Mouse (Mus musculus) limb, embryonic 13.5 days (tissue): ENCODE data around the gene Nxn. TPM values are rescaled to one million over a fixed set of nuclear protein-coding genes. Genes with fewer than 3 reads are reported as not detected.
"Not testable (repeated sequence)": the region's sequence is repeated elsewhere in the genome, so short reads cannot be mapped to it uniquely, and the experiment has no call there.

Source experiments
- ATAC-seq: fragments of 200-750 bp; cut with Nextera tagmentation; 2 replicates; pipeline ENCODE4 v1.8.0; 2017; ENCODE audit warnings: low read depth, moderate number of reproducible peaks, moderate TSS enrichment; ENCODE audit not compliant: low FRiP score
- H3K27ac ChIP-seq: fragments of 300-500 bp; sonication (generic); 2 replicates; pipeline ENCODE4 v1.5.1; 2015; ENCODE audit warnings: inconsistent platforms, mild to moderate bottlenecking, moderate library complexity
- H3K27me3 ChIP-seq: fragments of 300-500 bp; sonication (generic); 2 replicates; pipeline ENCODE4 v1.6.1; 2015; ENCODE audit warnings: mild to moderate bottlenecking, inconsistent platforms
- H3K36me3 ChIP-seq: fragments of 300-500 bp; sonication (generic); 2 replicates; pipeline ENCODE4 v1.6.1; 2015; ENCODE audit warnings: inconsistent platforms, mild to moderate bottlenecking, moderate library complexity
- H3K4me1 ChIP-seq: fragments of 300-500 bp; sonication (generic); 2 replicates; pipeline ENCODE4 v1.6.1; 2015; ENCODE audit warnings: inconsistent platforms
- H3K4me2 ChIP-seq: fragments of 300-500 bp; sonication (generic); replicated peaks from 2 replicates; pipeline ENCODE4 v1.6.1; 2015; ENCODE audit warnings: inconsistent platforms, mild to moderate bottlenecking, moderate library complexity
- H3K4me3 ChIP-seq: fragments of 300-500 bp; sonication (generic); 2 replicates; pipeline ENCODE4 v1.5.1; 2015; ENCODE audit warnings: moderate library complexity, mild to moderate bottlenecking, inconsistent platforms
- H3K9ac ChIP-seq: fragments of 300-500 bp; sonication (generic); 2 replicates; pipeline ENCODE4 v1.6.1; 2015; ENCODE audit warnings: mild to moderate bottlenecking, inconsistent platforms
- H3K9me3 ChIP-seq: fragments of 300-500 bp; sonication (generic); 2 replicates; pipeline ENCODE4 v1.6.1; 2016; ENCODE audit warnings: inconsistent platforms
- WGBS: fragments of 180-500 bp; shearing (Covaris S2); methylation state at CpG from one replicate; pipeline ENCODE4 v1.1.7; 2015; 5-methylcytosine and 5-hydroxymethylcytosine counted together
- polyA plus RNA-seq: library from polyadenylated mRNA; unstranded; fragments of >200 nt; fragmentation: Nextera tagmentation; extraction: Ambion mirVana; gene quantifications from 2 replicates; pipeline ENCODE4 v1.2.1, GENCODE M21; 2015

Gene Nxn
- polyA plus RNA-seq, 1 experiment from 2014 or later = 57.6 TPM

DNA sequence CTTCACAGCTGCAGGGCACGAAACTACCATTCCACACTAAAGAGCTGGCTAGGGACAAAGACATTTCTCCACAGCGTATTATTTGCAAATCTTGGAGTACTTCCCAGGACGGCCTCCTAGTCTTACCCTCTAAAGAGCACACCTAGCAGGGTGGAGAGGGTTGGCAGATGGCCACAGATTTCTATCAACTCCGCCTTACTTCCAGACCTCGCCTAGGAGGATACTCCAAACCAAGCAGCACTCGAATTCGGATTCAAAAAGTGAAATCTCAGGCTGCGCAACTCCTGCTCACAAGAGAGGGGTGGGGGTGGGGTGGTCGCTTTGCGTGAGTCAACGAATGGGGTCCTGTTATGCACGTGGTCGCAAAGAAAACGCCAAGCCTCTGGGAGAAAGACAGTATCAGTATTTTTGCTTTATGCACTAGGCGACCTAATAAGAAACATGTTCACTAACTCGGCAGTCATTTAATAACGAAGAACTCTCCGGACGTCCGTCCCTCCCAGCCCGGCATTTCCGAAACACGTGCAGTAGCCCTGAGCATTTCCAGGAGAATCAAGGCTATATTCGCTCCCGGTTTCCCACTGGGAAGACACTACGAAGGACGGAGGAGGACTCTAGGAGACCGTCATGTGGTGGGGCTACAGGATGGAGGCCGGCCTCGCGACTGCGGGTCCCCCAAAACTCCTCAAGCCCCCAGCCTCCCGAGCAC is 182.1 kb downstream of the Nxn start:
- H3K36me3 ChIP-seq = peaks cover 57% of the 10 kb centered on the region

DNA sequence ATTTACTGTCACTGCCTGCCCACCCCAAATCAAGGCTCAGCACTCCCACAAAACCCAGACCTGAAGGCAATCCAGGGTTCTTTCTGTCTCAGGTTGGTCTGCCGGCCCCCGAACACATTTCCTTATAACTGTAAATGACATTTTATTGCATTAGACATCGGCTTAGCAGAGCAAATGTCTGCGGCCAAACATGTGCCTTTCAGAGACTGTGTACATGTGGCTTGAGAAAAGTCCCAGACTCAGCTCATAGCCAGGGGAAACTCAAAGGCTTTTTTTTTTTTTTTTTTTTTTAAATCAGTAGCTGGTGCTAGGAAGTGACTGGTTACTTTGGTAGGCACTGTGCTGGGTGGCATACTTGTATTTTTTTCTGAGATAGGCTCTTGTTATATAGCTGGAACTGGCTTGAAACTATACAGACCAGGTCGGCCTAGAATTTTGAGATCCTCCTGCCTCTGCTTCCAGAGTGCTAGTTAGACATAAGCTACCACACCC is 182.8 kb downstream of the Nxn start:
- peaks cover 56% of the 10 kb centered on the region for H3K36me3 ChIP-seq
- peaks cover 18% of the 10 kb centered on the region for H3K4me1 ChIP-seq
- H3K9me3 ChIP-seq = no peaks in the 10 kb centered on the region
- H3K4me3 ChIP-seq = peak overlapping the region; percentile 64
- peak overlapping the region; percentile 71 for H3K4me2 ChIP-seq
- 81% methylated on average over 5 of the region's 5 CpGs for WGBS
- peak overlapping the region; percentile 94; the same call in 1 of the 2 replicates for H3K27ac ChIP-seq
- no peaks in the 10 kb centered on the region for H3K27me3 ChIP-seq
- no peak for ATAC-seq
- peak overlapping the region; percentile 86 for H3K9ac ChIP-seq

More for the DNA sequence above, 182.1 kb downstream of the Nxn start:
- Histone ChIP-seq H3K27me3 (no peaks in the 10 kb centered on the region), H3K4me3 (peak overlapping the region; percentile 64), H3K4me1 (peaks cover 18% of the 10 kb centered on the region), H3K27ac (peak overlapping the region; percentile 94), H3K9me3 (no peaks in the 10 kb centered on the region), H3K4me2 (peak overlapping the region; percentile 71), H3K9ac (peak overlapping the region; percentile 86)
- 2% methylated on average over 33 of the region's 33 CpGs for WGBS
- 0 out of 2 replicates have a peak, but pooled peaks have one; percentile 13 for ATAC-seq

DNA sequence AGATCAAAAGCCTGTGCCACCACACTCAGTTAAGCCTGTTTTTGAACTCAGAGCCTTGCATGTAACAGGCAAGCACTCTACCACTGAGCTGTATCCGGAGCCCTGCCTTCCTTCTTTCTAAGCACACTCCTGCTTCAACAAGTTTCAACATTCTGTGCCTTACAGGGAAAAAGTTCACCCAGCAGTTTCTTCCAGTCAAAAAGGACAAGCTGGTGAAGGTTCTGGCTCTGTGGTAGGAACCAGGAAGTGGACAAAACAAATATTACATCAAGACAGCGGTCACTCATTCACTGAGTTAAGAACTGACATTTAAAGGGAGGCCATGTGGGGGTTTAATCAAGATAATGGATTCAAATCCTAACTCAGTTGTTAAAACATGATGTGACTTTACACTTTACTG is 183.9 kb downstream of the Nxn start:
- H3K9ac ChIP-seq = no peak overlapping the region
- H3K27me3 ChIP-seq = no peaks in the 10 kb centered on the region
- no peak overlapping the region for H3K4me2 ChIP-seq
- no peak overlapping the region for H3K27ac ChIP-seq
- no peak for ATAC-seq
- WGBS = 90% methylated on average over 2 of the region's 2 CpGs
- peaks cover 18% of the 10 kb centered on the region for H3K4me1 ChIP-seq
- no peaks in the 10 kb centered on the region for H3K9me3 ChIP-seq
- H3K4me3 ChIP-seq = no peak overlapping the region
- H3K36me3 ChIP-seq = peaks cover 55% of the 10 kb centered on the region

DNA sequence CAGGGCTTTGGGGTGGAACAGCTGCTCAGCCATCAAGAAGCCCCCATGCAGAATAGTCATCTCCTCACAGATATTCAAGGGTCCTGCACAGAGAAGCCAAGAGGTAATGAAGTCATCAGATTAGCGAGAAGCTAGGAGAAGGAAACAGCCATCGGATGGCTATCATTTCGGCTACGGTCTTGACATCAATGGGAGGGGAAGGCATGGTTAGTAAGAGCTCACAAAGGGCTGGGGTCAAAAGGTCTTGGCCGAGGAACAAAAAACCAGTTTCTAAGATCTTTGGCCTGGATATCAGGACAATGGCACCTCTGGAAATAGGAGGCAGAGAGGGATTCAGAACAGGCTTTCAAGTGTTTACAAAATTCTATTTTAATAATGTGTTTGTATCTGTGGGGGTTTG is 185.1 kb downstream of the Nxn start:
- H3K4me2 ChIP-seq = no peak overlapping the region
- no peak overlapping the region for H3K4me3 ChIP-seq
- peaks cover 18% of the 10 kb centered on the region for H3K4me1 ChIP-seq
- peaks cover 52% of the 10 kb centered on the region for H3K36me3 ChIP-seq
- no peaks in the 10 kb centered on the region for H3K27me3 ChIP-seq
- WGBS = 86% methylated on average over 5 of the region's 5 CpGs
- H3K9me3 ChIP-seq = no peaks in the 10 kb centered on the region
- no peak for ATAC-seq
- H3K9ac ChIP-seq = no peak overlapping the region
- no peak overlapping the region for H3K27ac ChIP-seq

DNA sequence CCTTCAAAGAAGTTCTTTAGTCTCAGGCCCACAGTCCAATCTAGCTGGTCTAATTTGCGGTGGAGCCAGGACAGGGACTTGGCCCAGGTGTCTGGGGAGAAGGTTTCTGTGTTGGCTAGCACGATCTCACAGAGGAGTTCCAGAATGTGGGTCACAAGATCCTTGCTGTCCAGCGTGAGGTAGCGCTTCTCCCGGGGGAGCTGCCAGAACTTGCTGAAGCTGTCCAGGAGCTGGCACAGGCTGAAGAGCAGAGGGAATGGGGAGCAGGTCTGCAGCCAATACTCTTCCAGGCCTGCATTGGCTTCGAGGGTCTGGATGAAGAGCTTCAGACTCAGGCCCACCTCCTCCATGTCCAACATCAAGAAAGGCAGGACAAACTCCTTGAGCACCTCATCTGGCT is 187.3 kb downstream of the Nxn start:
- H3K27ac ChIP-seq, H3K4me3 ChIP-seq, H3K9me3 ChIP-seq, H3K9ac ChIP-seq, H3K27me3 ChIP-seq, ATAC-seq, H3K4me2 ChIP-seq: not testable (repeated sequence)
- Histone ChIP-seq H3K4me1 (peaks cover 11% of the 10 kb centered on the region), H3K36me3 (peaks cover 74% of the 10 kb centered on the region)
- 90% methylated on average over 5 of the region's 6 CpGs for WGBS

DNA sequence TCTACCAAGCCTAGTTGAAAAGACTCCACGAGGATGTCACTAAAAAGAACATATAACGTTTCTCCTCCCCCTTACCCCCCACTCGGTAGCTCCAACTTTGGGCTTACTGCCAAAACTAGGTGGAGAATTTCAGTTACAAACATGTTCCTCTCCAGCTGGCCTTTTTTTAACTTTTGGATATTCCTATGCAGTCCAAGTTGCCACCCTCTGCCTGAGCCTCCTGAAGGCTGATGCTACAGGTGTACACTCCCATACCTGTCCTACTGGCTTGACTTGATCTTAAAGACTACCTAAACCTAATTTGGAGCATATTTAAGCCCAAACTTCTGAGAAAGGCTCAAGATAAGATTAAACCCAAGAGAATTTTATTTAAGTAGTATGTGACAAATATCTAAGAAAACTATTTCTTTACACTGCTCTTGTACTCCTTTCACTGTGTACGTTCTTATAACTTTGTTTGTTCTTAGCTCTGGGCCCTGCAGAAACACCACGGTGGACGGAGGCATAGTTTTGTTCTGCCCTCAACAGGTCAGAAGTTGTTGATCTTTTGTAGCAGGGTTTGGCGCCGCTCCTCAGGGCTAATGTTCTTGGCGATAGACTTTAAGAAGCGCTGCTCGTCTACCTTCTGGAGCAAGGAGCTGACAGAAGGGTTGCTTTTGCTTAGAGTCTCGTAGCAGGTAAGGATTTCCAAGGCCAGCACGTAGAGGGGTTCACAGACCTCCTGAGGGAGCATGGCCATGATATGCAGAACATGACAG is 188.5 kb downstream of the Nxn start:
- no peak for ATAC-seq
- Histone ChIP-seq H3K4me1 (no peaks in the 10 kb centered on the region), H3K27ac (no peak overlapping the region), H3K4me3 (no peak overlapping the region), H3K36me3 (peaks cover 84% of the 10 kb centered on the region), H3K4me2 (no peak overlapping the region), H3K27me3 (no peaks in the 10 kb centered on the region), H3K9me3 (no peaks in the 10 kb centered on the region), H3K9ac (no peak overlapping the region)
- WGBS = 90% methylated on average over 13 of the region's 13 CpGs

Other genes starting within 250 kb of the Nxn start
- 37.5 and 40.0 TPM in 2 replicates for gene Vps53, start 219.5 kb downstream of the Nxn start, polyA plus RNA-seq
- 27.8 and 29.9 TPM in 2 replicates for gene Fam57a, start 219.5 kb downstream of the Nxn start, polyA plus RNA-seq
- gene Dbil5, start 181.5 kb downstream of the Nxn start, polyA plus RNA-seq = 0.64 and 1.1 TPM in 2 replicates
- gene Gemin4, start 181.5 kb downstream of the Nxn start, polyA plus RNA-seq = 31.6 and 35.2 TPM in 2 replicates
- 26.2 and 26.8 TPM in 2 replicates for gene Mrm3, start 155.4 kb downstream of the Nxn start, polyA plus RNA-seq
- gene Glod4, start 155.4 kb downstream of the Nxn start, polyA plus RNA-seq = 129 and 135 TPM in 2 replicates
- gene Timm22, start 7.8 kb upstream of the Nxn start, polyA plus RNA-seq = 125 and 126 TPM in 2 replicates
- 37.5 and 38.0 TPM in 2 replicates for gene Abr, start 223.2 kb upstream of the Nxn start, polyA plus RNA-seq